Mouse (Mus musculus): ENCODE results near the gene Mfap4.
A peak's percentile ranks its signal among the peaks of the same experiment; 100 is the strongest.

Mfap4 gene

DNA sequence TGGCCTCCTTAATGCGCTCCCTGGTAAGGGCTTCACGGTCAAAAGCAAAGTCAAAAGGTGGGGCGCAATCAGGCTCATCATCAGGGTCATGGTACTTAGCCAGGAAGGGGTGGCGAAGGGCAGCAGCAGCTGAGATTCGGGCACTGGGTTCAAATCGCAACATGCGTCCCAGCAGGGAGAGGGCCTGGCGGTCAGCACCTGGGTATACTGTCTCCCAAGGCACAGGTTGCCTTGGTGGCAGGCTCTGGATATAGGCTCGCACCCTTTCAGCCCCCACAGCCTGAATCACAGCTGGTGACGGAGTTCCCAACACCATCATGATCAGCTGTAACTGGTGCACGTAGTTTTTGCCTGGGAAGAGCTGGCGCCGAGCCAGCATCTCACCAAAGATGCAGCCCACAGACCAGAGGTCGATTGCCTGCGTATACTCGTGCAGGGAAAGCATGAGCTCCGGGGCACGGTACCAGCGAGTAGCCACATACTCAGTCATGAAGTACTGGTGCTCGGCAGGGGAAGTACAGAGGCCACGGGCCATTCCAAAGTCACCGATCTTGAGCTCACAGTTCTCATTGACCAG lies 5.8 kb downstream of the Mfap4 start:
- TF ChIP-seq GATA4 (IDR thresholded peaks at IDR 0.05; ENCODE audit: insufficient replicate concordance, low read length) = no peak

DNA sequence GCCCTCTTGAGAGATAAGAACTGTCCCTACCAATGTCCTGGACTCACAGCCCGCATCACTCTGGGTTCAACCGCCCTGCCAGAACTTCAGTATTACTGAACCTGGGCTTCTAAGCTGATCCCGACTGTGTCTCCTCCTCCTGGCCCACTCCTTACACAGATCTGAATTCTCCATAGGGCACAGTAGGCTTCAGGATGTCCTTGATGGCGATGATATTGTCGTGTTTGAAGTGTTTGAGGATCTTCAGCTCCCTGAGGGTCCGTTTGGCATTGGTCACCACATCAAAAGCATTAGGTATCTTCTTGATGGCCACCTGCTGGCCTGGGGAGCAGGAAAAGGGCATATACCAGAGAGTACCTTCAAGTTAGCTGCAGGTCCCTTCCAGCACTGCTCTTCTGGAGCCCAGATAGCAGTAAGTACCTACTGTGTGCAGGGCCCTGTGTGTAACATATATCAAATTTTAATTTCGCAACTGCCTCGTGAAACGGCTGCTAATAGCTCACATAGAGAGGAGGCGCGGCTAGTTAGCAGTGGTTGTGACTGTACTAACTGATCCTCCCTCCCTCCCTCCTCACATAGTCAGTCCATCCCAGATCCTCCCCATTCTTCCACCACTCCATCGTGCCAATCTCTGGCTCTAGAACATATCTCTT lies 7.6 kb downstream of the Mfap4 start:
- TF ChIP-seq GATA4 (IDR thresholded peaks at IDR 0.05; ENCODE audit: insufficient replicate concordance, low read length) = no peak

DNA sequence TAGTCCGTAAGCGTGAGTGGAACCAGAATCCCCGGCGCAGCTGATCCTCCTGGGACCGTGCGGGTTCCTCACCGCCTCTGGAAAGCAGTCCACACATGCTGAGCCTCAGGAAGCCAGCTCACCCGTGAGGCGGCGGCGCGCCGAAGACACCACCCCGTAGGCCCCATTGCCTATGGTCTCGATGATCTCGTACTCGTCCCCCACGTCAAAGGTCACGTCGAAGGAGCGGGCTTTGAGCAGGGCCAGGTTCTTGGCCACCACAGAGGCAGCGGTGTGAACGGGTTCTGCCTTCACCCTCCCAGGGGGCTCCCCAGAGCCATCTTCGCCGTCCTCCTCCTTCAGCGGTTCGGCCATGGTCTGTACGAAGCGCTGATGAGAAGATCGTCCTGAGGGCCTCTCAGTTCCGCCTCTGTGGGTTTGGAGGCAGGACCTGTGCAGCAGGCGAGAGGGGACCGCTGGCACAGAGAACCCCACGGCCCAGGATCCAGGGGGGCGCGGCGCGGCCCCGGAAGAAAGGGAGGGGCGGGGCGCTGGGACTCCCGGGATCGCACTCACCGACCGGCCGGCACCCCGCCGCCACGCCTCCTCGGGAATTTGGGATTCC lies 8.4 kb downstream of the Mfap4 start:
- TF ChIP-seq GATA4 (IDR thresholded peaks at IDR 0.05; ENCODE audit: insufficient replicate concordance, low read length) = no peak

DNA sequence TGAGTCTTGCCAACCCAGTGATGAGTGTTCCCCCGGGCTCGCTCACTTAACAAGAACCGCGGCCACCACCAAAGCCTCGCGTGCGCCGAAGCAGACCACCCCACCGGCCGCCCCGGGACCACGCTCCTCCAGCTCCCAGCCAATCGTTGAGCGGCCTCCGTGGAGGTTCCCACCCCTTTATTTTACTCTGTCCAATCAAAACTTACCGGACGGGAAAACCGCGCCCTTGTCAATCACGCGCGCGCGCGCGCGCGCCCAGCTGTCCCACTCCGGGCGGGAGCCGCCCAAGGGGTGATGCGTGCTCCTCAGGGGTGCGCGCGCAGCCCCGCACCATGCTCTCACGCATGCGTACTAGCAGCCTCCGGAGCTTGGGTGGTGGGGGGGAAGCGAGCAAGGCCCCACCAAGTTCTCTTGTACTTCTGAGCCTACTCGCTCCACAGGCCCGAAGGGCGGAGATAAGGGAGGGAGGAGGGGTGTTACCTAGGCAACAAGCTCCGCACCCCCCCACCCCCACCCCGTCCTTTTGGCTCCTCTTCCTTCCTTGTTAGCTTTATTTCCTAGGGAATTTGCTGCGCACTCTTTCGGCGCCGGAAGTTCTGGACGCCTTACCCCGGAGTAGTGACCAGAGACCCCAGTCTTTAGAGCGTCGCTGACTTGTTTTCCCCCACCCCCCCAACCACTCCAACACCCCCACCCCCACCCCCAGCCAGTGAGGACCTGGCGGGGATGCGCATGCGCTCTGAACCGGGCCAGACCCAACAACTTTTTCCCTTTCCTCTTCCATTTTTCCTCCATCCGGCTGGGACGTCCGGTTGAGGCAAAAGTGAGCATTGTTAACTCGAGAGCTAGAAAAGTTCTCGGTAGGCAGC lies 9.1 kb downstream of the Mfap4 start, which contains the start of gene Mapk7:
TSS of gene Mapk7 (minus strand) at position 278 of the 869 bp plus-strand sequence.
- TF ChIP-seq GATA4 (IDR thresholded peaks at IDR 0.05; ENCODE audit: insufficient replicate concordance, low read length) = peak; percentile 89; the same call in 1 of the 2 replicates

DNA sequence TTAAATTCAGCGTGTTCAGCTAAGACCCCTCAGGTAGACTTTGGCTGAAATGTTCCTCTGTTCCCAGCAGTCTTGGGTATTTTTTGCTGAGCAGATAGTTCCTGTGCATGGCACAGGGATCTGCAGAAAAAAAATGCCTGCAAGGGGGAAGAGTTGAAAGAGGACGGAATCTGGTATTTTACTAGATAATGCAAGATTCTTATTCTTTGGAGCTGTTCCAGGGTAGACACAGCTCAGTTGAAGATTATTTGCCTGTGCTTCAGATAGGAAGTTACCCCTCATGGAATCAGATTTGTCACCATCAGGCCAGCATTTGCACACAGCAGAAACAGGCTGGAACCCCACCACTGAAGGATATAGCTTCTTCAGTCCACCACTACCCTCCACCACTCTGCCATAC lies 10.3 kb downstream of the Mfap4 start:
- no peak for TF ChIP-seq GATA4 (IDR thresholded peaks at IDR 0.05; ENCODE audit: insufficient replicate concordance, low read length)

DNA sequence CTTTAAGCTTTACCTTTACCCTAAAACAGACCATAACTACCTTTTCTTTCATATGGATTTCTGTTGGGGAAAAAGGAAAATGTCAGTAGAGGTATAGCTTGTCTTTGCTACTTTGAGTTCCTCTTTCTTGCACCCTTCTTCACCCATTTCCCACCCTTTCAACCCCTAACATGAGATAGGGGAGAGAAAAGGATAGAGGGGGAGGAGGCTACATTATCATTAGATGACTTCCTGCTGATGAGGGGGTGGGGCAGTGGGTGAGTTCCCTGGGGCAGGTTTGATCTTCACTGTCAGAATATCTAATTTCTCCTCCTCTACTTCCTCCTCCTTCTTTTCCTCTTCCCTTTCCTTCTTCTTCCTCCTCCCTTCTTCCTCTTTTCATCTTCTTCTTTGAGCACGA lies 12.3 kb downstream of the Mfap4 start:
- TF ChIP-seq GATA4 (IDR thresholded peaks at IDR 0.05; ENCODE audit: insufficient replicate concordance, low read length) = no peak

DNA sequence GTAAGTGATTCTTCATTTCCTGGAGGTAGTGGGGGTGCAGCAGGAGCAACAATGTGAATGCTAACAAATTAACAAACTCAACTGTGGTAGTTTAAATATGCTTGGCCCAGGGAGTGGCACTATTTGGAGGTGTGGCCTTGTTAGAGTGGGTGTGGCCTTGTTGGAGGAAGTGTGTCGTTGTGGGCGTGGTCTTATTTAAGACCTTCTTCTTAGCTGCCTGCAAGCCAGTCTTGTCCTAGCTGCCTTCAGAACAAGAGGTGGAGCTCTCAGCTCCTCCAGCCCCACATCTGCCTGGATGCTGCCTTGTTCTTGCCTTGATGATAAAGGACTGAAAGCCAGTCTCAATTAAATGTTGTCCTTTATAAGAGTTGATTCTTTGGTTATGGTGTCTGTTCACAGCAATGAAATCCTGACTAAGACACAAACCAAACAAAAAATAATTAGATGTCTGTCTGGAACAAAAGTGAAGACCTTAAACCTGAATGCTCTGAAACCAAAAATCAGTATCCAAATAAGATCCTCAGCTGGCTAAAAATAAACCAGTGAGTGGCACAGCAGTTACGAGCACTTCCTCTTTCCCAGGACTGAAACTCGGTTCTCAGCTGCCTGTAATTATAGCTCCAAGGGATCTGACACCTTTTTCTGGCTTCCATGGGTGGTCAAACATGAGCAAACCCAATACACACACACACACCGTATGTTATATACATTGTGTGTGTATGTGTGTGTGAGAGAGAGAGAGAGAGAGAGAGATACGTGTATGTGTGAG lies 13.7 kb downstream of the Mfap4 start:
- no peak for TF ChIP-seq GATA4 (IDR thresholded peaks at IDR 0.05; ENCODE audit: insufficient replicate concordance, low read length)

DNA sequence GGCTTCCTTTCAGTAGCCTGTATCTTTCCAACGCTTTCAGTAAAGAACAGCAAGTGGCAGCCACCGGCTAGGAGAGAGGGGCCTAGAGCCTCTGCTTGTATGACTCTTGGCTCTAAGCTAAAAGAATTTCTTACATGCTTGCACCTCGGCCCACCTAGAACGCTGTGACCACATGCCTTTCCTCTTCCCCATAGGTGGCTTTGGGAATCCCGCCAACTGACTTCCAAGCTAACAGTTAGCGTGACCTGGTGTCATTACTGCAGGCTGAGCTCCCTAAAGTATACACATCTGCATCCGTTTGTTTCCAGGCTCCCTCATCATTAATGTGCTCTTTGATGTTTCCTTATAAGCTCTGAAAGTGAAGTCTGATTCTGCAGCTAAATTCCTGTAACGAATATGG lies 18.7 kb downstream of the Mfap4 start:
- no peak for TF ChIP-seq GATA4 (IDR thresholded peaks at IDR 0.05; ENCODE audit: insufficient replicate concordance, low read length)

DNA sequence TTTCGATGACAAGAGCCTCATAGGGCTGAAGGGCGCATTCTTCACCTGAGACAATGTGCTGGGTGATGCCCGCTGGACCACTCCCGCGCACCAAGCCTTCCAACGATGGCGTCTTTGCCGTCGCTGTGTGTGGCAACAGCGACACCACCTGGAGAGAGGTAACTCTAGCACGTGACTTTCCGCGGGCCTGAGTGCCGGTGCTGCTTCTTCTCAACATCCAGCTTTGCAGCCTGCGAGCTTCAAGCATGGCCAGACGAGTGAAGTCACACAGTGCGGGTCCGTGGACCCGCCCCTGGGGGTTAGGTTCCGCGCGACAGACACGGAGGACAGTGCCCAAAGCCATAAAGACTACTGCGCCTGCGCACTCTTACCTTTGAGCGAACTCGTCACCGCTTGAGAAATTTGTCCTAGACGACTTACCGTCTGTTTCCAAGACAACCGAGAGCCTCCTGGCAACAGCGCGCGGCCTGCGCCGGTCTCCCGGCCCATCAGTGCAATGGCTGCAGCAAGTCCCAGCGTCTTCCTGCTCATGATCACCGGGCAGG lies 19.6 kb downstream of the Mfap4 start, which contains the start of gene B9d1:
TSS of gene B9d1 (plus strand) at position 432 of the 545 bp plus-strand sequence.
- no peak for TF ChIP-seq GATA4 (IDR thresholded peaks at IDR 0.05; ENCODE audit: insufficient replicate concordance, low read length)

DNA sequence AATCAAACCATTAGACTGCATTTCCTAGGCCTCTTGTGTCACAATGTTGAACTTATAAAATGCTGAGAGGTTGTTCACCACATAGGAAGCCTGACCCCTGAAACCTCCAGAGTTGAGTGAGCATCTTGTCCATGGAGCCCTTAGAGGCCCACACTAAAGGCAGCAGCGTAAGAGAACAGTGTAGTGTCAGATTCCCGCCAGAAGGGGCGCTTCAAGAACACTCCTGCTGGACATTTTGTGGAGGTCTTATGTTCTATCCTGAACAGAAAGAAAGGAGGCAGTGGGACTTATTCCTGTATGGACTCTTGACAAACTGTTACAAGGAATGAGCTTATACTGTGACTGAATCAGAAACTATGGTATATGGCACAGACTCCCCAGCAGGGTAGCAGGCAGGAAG lies 29.7 kb downstream of the Mfap4 start:
- TF ChIP-seq GATA4 (IDR thresholded peaks at IDR 0.05; ENCODE audit: insufficient replicate concordance, low read length) = no peak

DNA sequence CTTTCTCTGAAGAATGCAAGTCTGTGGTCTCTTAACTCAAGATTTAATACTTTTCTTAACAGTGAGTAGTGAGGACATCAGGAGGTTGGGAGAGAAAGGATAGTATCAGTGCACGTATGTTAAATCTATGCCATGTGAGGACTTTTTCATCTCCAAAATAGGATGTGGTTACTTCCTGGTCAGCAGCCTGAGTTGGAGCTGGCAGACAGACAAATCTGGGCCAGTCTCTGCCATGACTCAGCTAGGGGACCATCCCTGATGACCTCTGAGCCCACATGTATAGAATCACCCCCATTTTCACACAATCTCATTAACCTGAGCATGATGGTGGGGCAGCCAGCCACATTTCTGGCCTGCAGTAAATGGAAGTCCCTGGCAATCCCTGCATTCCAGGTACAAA lies 32.7 kb downstream of the Mfap4 start:
- no peak for TF ChIP-seq GATA4 (IDR thresholded peaks at IDR 0.05; ENCODE audit: insufficient replicate concordance, low read length)

DNA sequence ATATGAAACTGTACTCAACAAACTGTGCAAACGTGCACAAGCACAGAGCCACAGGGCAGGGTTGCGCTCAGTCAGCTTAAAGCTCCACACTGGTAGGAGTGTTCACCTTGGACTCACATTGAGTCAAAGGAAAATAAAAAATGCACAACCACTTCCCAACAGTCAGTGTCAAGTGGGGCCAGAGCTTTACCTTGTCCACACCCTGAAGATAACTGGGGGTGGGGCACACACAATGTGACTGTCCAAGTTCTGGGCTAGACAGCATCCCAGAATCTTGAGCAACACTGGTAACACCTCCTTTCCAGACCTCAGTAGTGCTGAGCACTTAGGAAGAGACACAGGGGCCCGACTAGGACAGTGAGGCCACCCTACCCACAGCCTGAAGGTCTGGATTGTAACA lies 33.6 kb downstream of the Mfap4 start:
- no peak for TF ChIP-seq GATA4 (IDR thresholded peaks at IDR 0.05; ENCODE audit: insufficient replicate concordance, low read length)

DNA sequence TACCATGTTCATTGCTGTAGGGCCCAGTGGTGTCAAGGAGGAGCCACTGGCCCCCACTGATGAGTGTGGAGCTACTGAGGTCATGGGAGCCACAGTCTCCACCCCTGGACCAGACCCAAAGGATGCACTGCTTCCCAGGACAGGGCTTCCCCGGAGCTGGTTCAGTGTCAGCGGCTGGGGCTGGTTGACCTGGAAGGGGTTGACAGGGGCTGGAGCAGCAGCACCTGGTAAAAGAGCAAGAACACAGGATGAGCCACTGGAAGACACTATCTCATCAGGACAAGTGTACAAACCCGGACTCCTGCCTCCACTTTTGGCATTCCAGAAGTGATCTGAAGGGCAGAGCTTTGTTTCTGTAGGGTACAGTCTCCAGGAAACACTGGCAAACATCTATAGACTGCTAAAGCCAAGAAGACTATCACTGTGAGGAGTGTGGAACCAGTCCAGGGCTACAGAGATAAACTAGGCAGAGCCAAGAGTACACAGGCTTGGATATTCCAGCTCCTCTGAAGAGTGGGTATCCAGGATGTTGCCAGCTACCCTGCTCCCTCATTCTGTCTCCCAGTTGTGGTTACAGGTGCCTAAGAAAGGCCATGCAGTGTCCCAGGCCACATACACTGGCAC lies 34.4 kb downstream of the Mfap4 start:
- no peak for TF ChIP-seq GATA4 (IDR thresholded peaks at IDR 0.05; ENCODE audit: insufficient replicate concordance, low read length)

DNA sequence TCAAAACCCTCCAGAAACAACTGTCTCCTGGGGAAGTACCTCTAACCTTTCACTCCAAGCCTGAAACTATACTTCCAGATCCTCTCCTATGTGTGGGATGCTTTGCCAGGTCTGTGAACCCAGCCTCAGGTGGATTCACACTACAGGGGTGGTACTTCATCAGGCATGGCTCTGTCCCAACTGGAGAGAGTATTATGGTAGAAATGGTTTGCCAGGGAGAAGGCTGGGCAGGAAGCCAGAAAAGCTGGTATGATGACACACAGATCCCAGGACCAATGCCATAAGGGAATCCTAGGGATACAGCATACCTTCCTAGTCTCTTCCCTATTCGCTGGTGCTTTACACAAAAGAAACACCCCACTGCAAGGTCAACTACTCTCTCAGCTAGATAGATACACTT lies 41.6 kb downstream of the Mfap4 start:
- TF ChIP-seq GATA4 (IDR thresholded peaks at IDR 0.05; ENCODE audit: insufficient replicate concordance, low read length) = no peak
